Mouse (Mus musculus) limb, embryonic 11.5 days (tissue): Measurements from ENCODE around the gene Agap1. TPM values are rescaled to one million over a fixed set of nuclear protein-coding genes. Genes with fewer than 3 reads are reported as not detected.

ENCODE experiments used
- ATAC-seq: fragments of 200-750 bp; cut with Nextera tagmentation; 2 replicates; pipeline ENCODE4 v1.8.0; 2017; ENCODE audit warnings: low read depth; ENCODE audit not compliant: insufficient number of reproducible peaks, low FRiP score, low TSS enrichment
- DNase-seq: peaks from one replicate; pipeline ENCODE4 v3.0.0-alpha.2; 2015; ENCODE audit warnings: low spot score
- H3K27ac ChIP-seq: fragments of 300-500 bp; sonication (generic); replicated peaks from 2 replicates; pipeline ENCODE4 v1.5.1; 2014; ENCODE audit warnings: low read depth, mild to moderate bottlenecking, low read length
- H3K27me3 ChIP-seq: fragments of 300-500 bp; sonication (generic); 2 replicates; pipeline ENCODE4 v1.6.1; 2014; ENCODE audit warnings: mild to moderate bottlenecking, low read length, mixed read lengths; ENCODE audit not compliant: control insufficient read depth, insufficient read depth
- H3K36me3 ChIP-seq: fragments of 300-500 bp; sonication (generic); 2 replicates; pipeline ENCODE4 v1.6.1; 2014; ENCODE audit warnings: mild to moderate bottlenecking, low read length, moderate library complexity, mixed read lengths; ENCODE audit not compliant: control insufficient read depth, insufficient read depth
- H3K4me1 ChIP-seq: fragments of 300-500 bp; sonication (generic); 2 replicates; pipeline ENCODE4 v1.6.1; 2014; ENCODE audit warnings: low read length, mixed read lengths; ENCODE audit not compliant: control insufficient read depth, insufficient read depth
- H3K4me2 ChIP-seq: fragments of 300-500 bp; sonication (generic); 2 replicates; pipeline ENCODE4 v1.6.1; 2014; ENCODE audit warnings: low read depth, mild to moderate bottlenecking, moderate library complexity; ENCODE audit not compliant: severe bottlenecking
- H3K4me3 ChIP-seq: fragments of 300-500 bp; sonication (generic); 2 replicates; pipeline ENCODE4 v1.5.1; 2014; ENCODE audit warnings: low read depth, low read length
- H3K9ac ChIP-seq: fragments of 300-500 bp; sonication (generic); 2 replicates; pipeline ENCODE4 v1.6.1; 2014; ENCODE audit warnings: mild to moderate bottlenecking, low read length
- H3K9me3 ChIP-seq: fragments of 300-500 bp; sonication (generic); 2 replicates; pipeline ENCODE4 v1.6.1; 2016; ENCODE audit warnings: low read length; ENCODE audit not compliant: control insufficient read depth
- WGBS: fragments of 180-500 bp; shearing (Covaris S2); extraction: QIAGEN DNeasy Blood & Tissue Kit; methylation state at CpG from one replicate; pipeline ENCODE4 v1.1.7; 2014; 5-methylcytosine and 5-hydroxymethylcytosine counted together
- polyA plus RNA-seq: library from polyadenylated mRNA; unstranded; fragments of >200 nt; fragmentation: Nextera tagmentation; extraction: Ambion mirVana; gene quantifications from 2 replicates; pipeline ENCODE4 v1.2.1, GENCODE M21; 2014

Gene Agap1
- polyA plus RNA-seq, 1 experiment from 2014 or later, result 14.0 TPM

- no peaks in the 10 kb centered on the region for H3K36me3 ChIP-seq
- H3K9ac ChIP-seq, result no peak overlapping the region
- no peak for DNase-seq
- H3K4me1 ChIP-seq, result peaks cover 26% of the 10 kb centered on the region
- H3K27me3 ChIP-seq, result no peaks in the 10 kb centered on the region
- no peaks in the 10 kb centered on the region for H3K9me3 ChIP-seq
- ATAC-seq, result 0 out of 2 replicates have a peak, but pooled peaks have one; percentile 26
- H3K4me3 ChIP-seq, result no peak overlapping the region
- no peak overlapping the region for H3K4me2 ChIP-seq
- no peak overlapping the region for H3K27ac ChIP-seq
- 23% methylated on average over 18 of the region's 18 CpGs for WGBS
Observed at GRCm38 (mm10) chr1:89714165-89714980, 259.8 kb downstream of the Agap1 start.

GRCm38 (mm10) chr1:89716234-89716633 is 261.6 kb downstream of the Agap1 start:
- Histone ChIP-seq H3K27ac (no peak overlapping the region), H3K4me3 (no peak overlapping the region), H3K27me3 (no peaks in the 10 kb centered on the region), H3K4me1 (peaks cover 19% of the 10 kb centered on the region), H3K4me2 (no peak overlapping the region), H3K9me3 (no peaks in the 10 kb centered on the region), H3K36me3 (no peaks in the 10 kb centered on the region), H3K9ac (no peak overlapping the region)
- 90% methylated on average over 2 of the region's 2 CpGs for WGBS
- ATAC-seq (no peak), DNase-seq (no peak)

GRCm38 (mm10) chr1:89717100-89717499 is 262.5 kb downstream of the Agap1 start:
- ATAC-seq (no peak), DNase-seq (no peak)
- no peaks in the 10 kb centered on the region for H3K9me3 ChIP-seq
- peaks cover 17% of the 10 kb centered on the region for H3K4me1 ChIP-seq
- H3K27ac ChIP-seq, result no peak overlapping the region
- H3K4me2 ChIP-seq, result no peak overlapping the region
- 92% methylated on average over 4 of the region's 4 CpGs for WGBS
- no peak overlapping the region for H3K4me3 ChIP-seq
- no peaks in the 10 kb centered on the region for H3K27me3 ChIP-seq
- no peaks in the 10 kb centered on the region for H3K36me3 ChIP-seq
- H3K9ac ChIP-seq, result no peak overlapping the region

- no peak for ATAC-seq
- Histone ChIP-seq H3K4me2 (no peak overlapping the region), H3K36me3 (no peaks in the 10 kb centered on the region)
Observed at GRCm38 (mm10) chr1:89718782-89719403, 264.3 kb downstream of the Agap1 start.

GRCm38 (mm10) chr1:89724141-89724540 is 269.5 kb downstream of the Agap1 start:
- Histone ChIP-seq H3K27ac (no peak overlapping the region), H3K27me3 (no peaks in the 10 kb centered on the region), H3K4me1 (peaks cover 11% of the 10 kb centered on the region), H3K4me2 (no peak overlapping the region), H3K9me3 (no peaks in the 10 kb centered on the region), H3K36me3 (no peaks in the 10 kb centered on the region), H3K4me3 (no peak overlapping the region), H3K9ac (no peak overlapping the region)
- 8% methylated on average over 3 of the region's 3 CpGs for WGBS
- DNase-seq (peak; percentile 42), ATAC-seq (no peak)

More at GRCm38 (mm10) chr1:89718782-89719403, 264.3 kb downstream of the Agap1 start:
- no peaks in the 10 kb centered on the region for H3K9me3 ChIP-seq
- H3K4me3 ChIP-seq, result no peak overlapping the region
- no peak overlapping the region for H3K9ac ChIP-seq
- no peak for DNase-seq
- H3K4me1 ChIP-seq, result peaks cover 13% of the 10 kb centered on the region
- WGBS, result 77% methylated on average over 7 of the region's 7 CpGs
- H3K27ac ChIP-seq, result no peak overlapping the region
- no peaks in the 10 kb centered on the region for H3K27me3 ChIP-seq

GRCm38 (mm10) chr1:89724555-89724954 is 269.9 kb downstream of the Agap1 start:
- WGBS, result 70% methylated on average over 6 of the region's 6 CpGs
- ATAC-seq, result no peak
- peaks cover 11% of the 10 kb centered on the region for H3K4me1 ChIP-seq
- no peak overlapping the region for H3K4me2 ChIP-seq
- no peaks in the 10 kb centered on the region for H3K27me3 ChIP-seq
- no peak for DNase-seq
- H3K36me3 ChIP-seq, result no peaks in the 10 kb centered on the region
- no peaks in the 10 kb centered on the region for H3K9me3 ChIP-seq
- no peak overlapping the region for H3K9ac ChIP-seq
- H3K27ac ChIP-seq, result no peak overlapping the region
- no peak overlapping the region for H3K4me3 ChIP-seq

GRCm38 (mm10) chr1:89724957-89725356 is 270.4 kb downstream of the Agap1 start:
- H3K27me3 ChIP-seq, result no peaks in the 10 kb centered on the region
- no peak overlapping the region for H3K4me2 ChIP-seq
- ATAC-seq, result no peak
- H3K27ac ChIP-seq, result no peak overlapping the region
- WGBS, result 50% methylated on average over 9 of the region's 9 CpGs
- H3K9ac ChIP-seq, result no peak overlapping the region
- no peak for DNase-seq
- no peaks in the 10 kb centered on the region for H3K9me3 ChIP-seq
- H3K36me3 ChIP-seq, result no peaks in the 10 kb centered on the region
- no peak overlapping the region for H3K4me3 ChIP-seq
- H3K4me1 ChIP-seq, result peaks cover 11% of the 10 kb centered on the region

GRCm38 (mm10) chr1:89728481-89728880 is 273.9 kb downstream of the Agap1 start:
- Histone ChIP-seq H3K9me3 (no peaks in the 10 kb centered on the region), H3K27me3 (no peaks in the 10 kb centered on the region), H3K36me3 (no peaks in the 10 kb centered on the region), H3K9ac (no peak overlapping the region), H3K4me2 (no peak overlapping the region), H3K27ac (no peak overlapping the region), H3K4me1 (peaks cover 10% of the 10 kb centered on the region), H3K4me3 (no peak overlapping the region)
- 97% methylated on average over 6 of the region's 6 CpGs for WGBS
- DNase-seq (no peak), ATAC-seq (no peak)
